Mouse (Mus musculus) midbrain, embryonic 13.5 days (tissue): ENCODE results near the gene 2610301B20Rik. TPM values are rescaled to one million over a fixed set of nuclear protein-coding genes. Genes with fewer than 3 reads are reported as not detected.

Experiments
- ATAC-seq: fragments of 200-750 bp; cut with Nextera tagmentation; 2 replicates; pipeline ENCODE4 v1.8.0; 2017; ENCODE audit warnings: mild to moderate bottlenecking, moderate TSS enrichment, moderate library complexity
- H3K27ac ChIP-seq: fragments of 300-500 bp; sonication (generic); 2 replicates; pipeline ENCODE4 v1.5.1; 2015; ENCODE audit warnings: inconsistent platforms, mild to moderate bottlenecking, moderate library complexity
- H3K27me3 ChIP-seq: fragments of 300-500 bp; sonication (generic); 2 replicates; pipeline ENCODE4 v1.6.1; 2015; ENCODE audit warnings: mild to moderate bottlenecking, inconsistent platforms
- H3K36me3 ChIP-seq: fragments of 300-500 bp; sonication (generic); 2 replicates; pipeline ENCODE4 v1.6.1; 2015; ENCODE audit warnings: mild to moderate bottlenecking, inconsistent platforms
- H3K4me1 ChIP-seq: fragments of 300-500 bp; sonication (generic); replicated peaks from 2 replicates; pipeline ENCODE4 v1.6.1; 2015; ENCODE audit warnings: inconsistent platforms
- H3K4me2 ChIP-seq: fragments of 300-500 bp; sonication (generic); replicated peaks from 2 replicates; pipeline ENCODE4 v1.6.1; 2015; ENCODE audit warnings: moderate library complexity, mild to moderate bottlenecking, inconsistent platforms
- H3K4me3 ChIP-seq: fragments of 300-500 bp; sonication (generic); replicated peaks from 2 replicates; pipeline ENCODE4 v1.5.1; 2015; ENCODE audit warnings: mild to moderate bottlenecking, inconsistent platforms
- H3K9ac ChIP-seq: fragments of 300-500 bp; sonication (generic); replicated peaks from 2 replicates; pipeline ENCODE4 v1.6.1; 2015; ENCODE audit warnings: mild to moderate bottlenecking, inconsistent platforms
- H3K9me3 ChIP-seq: fragments of 300-500 bp; sonication (generic); 2 replicates; pipeline ENCODE4 v1.6.1; 2016; ENCODE audit warnings: mild to moderate bottlenecking, inconsistent platforms
- WGBS: fragments of 180-500 bp; shearing (Covaris S2); methylation state at CpG from one replicate; pipeline ENCODE4 v1.1.7; 2015; 5-methylcytosine and 5-hydroxymethylcytosine counted together
- microRNA-seq: library from miRNA; unstranded; fragments of <30 nt; microRNA quantifications from one replicate; pipeline ENCODE4, GENCODE M21; 2016
- polyA plus RNA-seq: library from polyadenylated mRNA; unstranded; fragments of >200 nt; fragmentation: Nextera tagmentation; extraction: Ambion mirVana; gene quantifications from 2 replicates; pipeline ENCODE4 v1.2.1, GENCODE M21; 2015

2610301B20Rik gene
- polyA plus RNA-seq, 1 experiment from 2014 or later: 49.7 TPM

- Histone ChIP-seq H3K4me3 (no peak overlapping the region), H3K4me1 (no peaks in the 10 kb centered on the region), H3K27me3 (no peaks in the 10 kb centered on the region), H3K9me3 (no peaks in the 10 kb centered on the region), H3K9ac (no peak overlapping the region), H3K4me2 (no peak overlapping the region), H3K36me3 (no peaks in the 10 kb centered on the region), H3K27ac (no peak overlapping the region)
- WGBS: 95% methylated on average over 4 of the region's 4 CpGs
- ATAC-seq: no peak
Observed at GRCm38 (mm10) chr4:10926416-10926815, 52.1 kb downstream of the 2610301B20Rik start.

DNA sequence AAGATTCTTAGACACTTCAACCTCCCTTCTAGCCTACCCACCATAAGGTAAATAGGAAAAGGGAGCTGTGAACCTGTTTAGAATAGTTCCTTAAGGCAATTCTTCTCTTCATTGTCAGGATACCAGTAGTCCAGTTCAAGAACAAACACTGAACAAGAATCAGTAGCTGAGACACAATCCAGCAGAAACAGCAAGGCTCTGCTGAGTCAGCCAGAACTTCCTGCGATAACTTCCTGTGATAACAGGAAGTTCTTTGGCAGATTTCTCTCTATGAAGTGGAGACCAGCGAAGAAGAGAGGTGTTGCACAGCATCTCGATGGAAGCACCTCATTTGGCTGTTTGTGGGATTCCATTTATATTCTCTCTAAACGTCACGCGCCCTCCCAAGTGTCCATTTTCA lies 53.9 kb downstream of the 2610301B20Rik start:
- Histone ChIP-seq H3K9me3 (no peaks in the 10 kb centered on the region), H3K4me3 (no peak overlapping the region), H3K36me3 (no peaks in the 10 kb centered on the region), H3K4me2 (no peak overlapping the region), H3K27me3 (no peaks in the 10 kb centered on the region), H3K9ac (no peak overlapping the region), H3K27ac (no peak overlapping the region), H3K4me1 (no peaks in the 10 kb centered on the region)
- no peak for ATAC-seq
- 96% methylated on average over 6 of the region's 6 CpGs for WGBS

DNA sequence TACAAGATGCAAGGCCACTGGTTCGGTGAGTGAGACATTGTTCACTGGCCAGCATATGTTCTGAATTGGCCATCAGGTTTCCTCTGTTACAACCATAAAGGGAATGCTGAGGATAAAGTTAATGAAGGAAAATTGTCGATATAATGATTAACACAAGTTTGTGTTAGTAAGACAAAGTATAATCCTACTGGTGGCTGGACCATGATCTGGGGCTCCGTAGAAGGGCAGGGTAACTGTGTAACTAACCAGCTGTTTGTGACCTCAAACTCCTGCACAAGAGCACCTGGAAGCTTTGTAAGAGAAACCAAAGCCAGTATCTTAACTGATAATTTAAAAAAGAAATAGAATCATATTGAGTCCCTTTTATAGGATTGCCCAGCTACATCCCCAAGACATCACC lies 55.4 kb downstream of the 2610301B20Rik start:
- no peaks in the 10 kb centered on the region for H3K9me3 ChIP-seq
- no peaks in the 10 kb centered on the region for H3K27me3 ChIP-seq
- no peaks in the 10 kb centered on the region for H3K4me1 ChIP-seq
- no peak overlapping the region for H3K27ac ChIP-seq
- no peak for ATAC-seq
- 90% methylated on average over 3 of the region's 3 CpGs for WGBS
- H3K36me3 ChIP-seq: no peaks in the 10 kb centered on the region
- no peak overlapping the region for H3K4me2 ChIP-seq
- H3K4me3 ChIP-seq: no peak overlapping the region
- no peak overlapping the region for H3K9ac ChIP-seq

- H3K4me3 ChIP-seq: no peak overlapping the region
- no peak overlapping the region for H3K27ac ChIP-seq
- no peak for ATAC-seq
- H3K27me3 ChIP-seq: no peaks in the 10 kb centered on the region
- no peaks in the 10 kb centered on the region for H3K36me3 ChIP-seq
- no peak overlapping the region for H3K9ac ChIP-seq
- H3K9me3 ChIP-seq: no peaks in the 10 kb centered on the region
- H3K4me2 ChIP-seq: no peak overlapping the region
- WGBS: 93% methylated on average over 9 of the region's 9 CpGs
- H3K4me1 ChIP-seq: no peaks in the 10 kb centered on the region
Observed at GRCm38 (mm10) chr4:10931040-10931439, 56.7 kb downstream of the 2610301B20Rik start.

DNA sequence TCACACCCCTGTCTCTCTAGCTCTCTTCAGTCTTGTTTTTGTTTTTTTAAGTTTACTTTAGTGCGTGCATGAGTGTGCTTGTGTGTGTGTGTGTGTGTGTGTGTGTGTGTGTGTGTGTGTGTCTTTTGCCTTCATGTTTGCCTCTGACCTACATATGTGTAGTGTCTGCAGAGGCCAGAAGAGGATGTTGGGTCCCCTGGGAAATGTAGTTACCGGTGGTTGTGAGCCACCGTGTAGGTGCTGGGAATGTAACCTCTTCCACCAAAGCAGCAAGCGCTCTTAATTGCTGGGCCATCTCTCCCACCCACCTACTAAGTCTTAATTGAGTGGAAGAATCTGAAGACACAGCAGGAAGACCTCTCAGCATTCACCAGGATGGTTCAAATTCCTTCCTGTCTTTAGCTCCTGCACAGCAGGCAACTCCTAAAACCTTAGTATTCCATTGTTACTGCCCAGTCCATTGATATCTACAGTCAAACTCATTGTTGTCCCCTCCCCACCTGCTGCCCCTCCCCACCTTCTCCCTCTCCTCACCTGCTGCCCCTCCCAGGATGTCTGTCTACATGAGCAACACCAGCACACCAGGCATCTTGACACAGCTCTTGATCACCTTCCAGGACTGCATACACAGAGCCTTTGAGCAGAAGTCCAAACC lies 57.9 kb downstream of the 2610301B20Rik start:
- no peak for ATAC-seq
- H3K4me2 ChIP-seq: no peak overlapping the region
- H3K9ac ChIP-seq: no peak overlapping the region
- H3K4me1 ChIP-seq: no peaks in the 10 kb centered on the region
- H3K4me3 ChIP-seq: no peak overlapping the region
- no peak overlapping the region for H3K27ac ChIP-seq
- WGBS: 31% methylated on average over 4 of the region's 4 CpGs
- H3K27me3 ChIP-seq: no peaks in the 10 kb centered on the region
- H3K36me3 ChIP-seq: no peaks in the 10 kb centered on the region
- no peaks in the 10 kb centered on the region for H3K9me3 ChIP-seq

DNA sequence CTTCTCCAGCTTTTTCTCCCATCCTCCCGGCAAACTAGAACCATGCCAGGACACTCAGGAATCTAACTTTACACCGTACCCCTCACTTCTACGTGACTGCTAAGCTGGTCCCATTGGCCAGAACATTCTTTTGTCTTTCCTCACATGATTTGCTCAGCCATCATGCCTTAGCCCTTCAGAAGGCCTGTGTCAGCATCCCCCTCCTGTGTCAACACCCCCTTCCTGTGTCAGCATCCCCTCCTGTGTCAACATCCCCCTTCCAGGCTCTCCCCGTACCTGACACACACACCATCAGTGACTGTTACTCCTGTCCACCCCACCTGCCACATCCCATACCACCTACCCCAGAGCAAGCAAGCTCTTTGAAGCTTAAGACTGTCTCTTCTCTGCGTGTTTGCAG lies 58.5 kb downstream of the 2610301B20Rik start:
- H3K4me2 ChIP-seq: no peak overlapping the region
- no peaks in the 10 kb centered on the region for H3K27me3 ChIP-seq
- ATAC-seq: no peak
- H3K9me3 ChIP-seq: no peaks in the 10 kb centered on the region
- H3K9ac ChIP-seq: no peak overlapping the region
- H3K4me3 ChIP-seq: no peak overlapping the region
- H3K36me3 ChIP-seq: no peaks in the 10 kb centered on the region
- no peak overlapping the region for H3K27ac ChIP-seq
- no peaks in the 10 kb centered on the region for H3K4me1 ChIP-seq
- 77% methylated on average over 5 of the region's 5 CpGs for WGBS

- no peak for ATAC-seq
- no peak overlapping the region for H3K4me2 ChIP-seq
Observed at GRCm38 (mm10) chr4:10936766-10937165, 62.5 kb downstream of the 2610301B20Rik start.

More at GRCm38 (mm10) chr4:10936766-10937165, 62.5 kb downstream of the 2610301B20Rik start:
- Histone ChIP-seq H3K4me1 (no peaks in the 10 kb centered on the region), H3K4me3 (no peak overlapping the region), H3K36me3 (no peaks in the 10 kb centered on the region), H3K27ac (no peak overlapping the region), H3K27me3 (no peaks in the 10 kb centered on the region), H3K9ac (no peak overlapping the region), H3K9me3 (no peaks in the 10 kb centered on the region)
- WGBS: 83% methylated on average over 4 of the region's 4 CpGs

Small RNA genes lying within 50 kb of the gene (microRNA-seq; reads per million reads assigned to microRNA genes)
- gene Mir3471-1 (not detected), gene n-TSaga9 (2.5 reads per million, percentile 7 among the genes with 10 or more reads in this experiment)
